Mouse (Mus musculus): ENCODE measurements around the gene Grasp.

The Grasp gene

GRCm38 (mm10) chr15:101224006-101224906 lies at the start of gene Grasp:
TSS of gene Grasp (plus strand) at chr15:101224188.
- peak; percentile 86 for DNase-seq (ENCODE audit: low spot score)

- no peak for DNase-seq (ENCODE audit: low spot score)
Observed at GRCm38 (mm10) chr15:101174294-101175130, 49.5 kb upstream of the Grasp start.

- no peak for DNase-seq (ENCODE audit: low spot score)
Observed at GRCm38 (mm10) chr15:101175131-101175460, 48.9 kb upstream of the Grasp start.

GRCm38 (mm10) chr15:101175613-101176283 lies 48.2 kb upstream of the Grasp start:
- peak; percentile 50 for DNase-seq (ENCODE audit: low spot score)

GRCm38 (mm10) chr15:101176284-101176680 lies 47.7 kb upstream of the Grasp start:
- no peak for DNase-seq (ENCODE audit: low spot score)

- no peak for DNase-seq (ENCODE audit: low spot score)
Observed at GRCm38 (mm10) chr15:101176795-101177691, 46.9 kb upstream of the Grasp start.

- DNase-seq (ENCODE audit: low spot score), result no peak
Observed at GRCm38 (mm10) chr15:101180363-101181105, 43.5 kb upstream of the Grasp start.

GRCm38 (mm10) chr15:101181106-101181466 lies 42.9 kb upstream of the Grasp start:
- no peak for DNase-seq (ENCODE audit: low spot score)

GRCm38 (mm10) chr15:101181500-101181899 lies 42.5 kb upstream of the Grasp start:
- no peak for DNase-seq (ENCODE audit: low spot score)

GRCm38 (mm10) chr15:101182676-101183075 lies 41.3 kb upstream of the Grasp start:
- DNase-seq (ENCODE audit: low spot score), result no peak

- no peak for DNase-seq (ENCODE audit: low spot score)
Observed at GRCm38 (mm10) chr15:101184300-101184699, 39.7 kb upstream of the Grasp start.

- DNase-seq (ENCODE audit: low spot score), result no peak
Observed at GRCm38 (mm10) chr15:101185549-101185948, 38.4 kb upstream of the Grasp start.

GRCm38 (mm10) chr15:101187907-101188306 lies 36.1 kb upstream of the Grasp start:
- no peak for DNase-seq (ENCODE audit: low spot score)

GRCm38 (mm10) chr15:101189981-101190761 lies 33.8 kb upstream of the Grasp start:
- no peak for DNase-seq (ENCODE audit: low spot score)

- no peak for DNase-seq (ENCODE audit: low spot score)
Observed at GRCm38 (mm10) chr15:101190762-101191150, 33.2 kb upstream of the Grasp start.

GRCm38 (mm10) chr15:101191459-101192259 lies 32.3 kb upstream of the Grasp start:
- DNase-seq (ENCODE audit: low spot score), result peak; percentile 57

GRCm38 (mm10) chr15:101192260-101192640 lies 31.7 kb upstream of the Grasp start:
- DNase-seq (ENCODE audit: low spot score), result no peak

GRCm38 (mm10) chr15:101192651-101193050 lies 31.3 kb upstream of the Grasp start:
- no peak for DNase-seq (ENCODE audit: low spot score)

- DNase-seq (ENCODE audit: low spot score), result no peak
Observed at GRCm38 (mm10) chr15:101193971-101194370, 30.0 kb upstream of the Grasp start.
